Mouse (Mus musculus) lung, embryonic 15.5 days (tissue): ENCODE measurements around the gene Palm2. TPM values are rescaled to one million over a fixed set of nuclear protein-coding genes. Genes with fewer than 3 reads are reported as not detected.

Experiments
- ATAC-seq: fragments of 200-750 bp; cut with Nextera tagmentation; 2 replicates; pipeline ENCODE4 v1.8.0; 2017; ENCODE audit warnings: moderate number of reproducible peaks, borderline replicate concordance; ENCODE audit not compliant: low FRiP score, low TSS enrichment; ENCODE audit errors: extremely low read depth
- H3K27ac ChIP-seq: fragments of 300-500 bp; sonication (generic); 2 replicates; pipeline ENCODE4 v1.5.1; 2015; ENCODE audit warnings: moderate library complexity, mild to moderate bottlenecking, inconsistent platforms
- H3K27me3 ChIP-seq: fragments of 300-500 bp; sonication (generic); 2 replicates; pipeline ENCODE4 v1.6.1; 2015; ENCODE audit warnings: inconsistent platforms
- H3K36me3 ChIP-seq: fragments of 300-500 bp; sonication (generic); 2 replicates; pipeline ENCODE4 v1.6.1; 2015; ENCODE audit warnings: inconsistent platforms
- H3K4me1 ChIP-seq: fragments of 300-500 bp; sonication (generic); 2 replicates; pipeline ENCODE4 v1.6.1; 2015; ENCODE audit warnings: inconsistent platforms
- H3K4me2 ChIP-seq: fragments of 300-500 bp; sonication (generic); 2 replicates; pipeline ENCODE4 v1.6.1; 2015; ENCODE audit warnings: inconsistent platforms, mild to moderate bottlenecking, moderate library complexity
- H3K4me3 ChIP-seq: fragments of 300-500 bp; sonication (generic); 2 replicates; pipeline ENCODE4 v1.5.1; 2015; ENCODE audit warnings: mild to moderate bottlenecking, inconsistent platforms
- H3K9ac ChIP-seq: fragments of 300-500 bp; sonication (generic); 2 replicates; pipeline ENCODE4 v1.6.1; 2015; ENCODE audit warnings: inconsistent platforms
- H3K9me3 ChIP-seq: fragments of 300-500 bp; sonication (generic); 2 replicates; pipeline ENCODE4 v1.6.1; 2016; ENCODE audit warnings: inconsistent platforms
- WGBS: fragments of 180-500 bp; shearing (Covaris S2); methylation state at CpG from one replicate; pipeline ENCODE4 v1.1.7; 2015; 5-methylcytosine and 5-hydroxymethylcytosine counted together
- polyA plus RNA-seq: library from polyadenylated mRNA; unstranded; fragments of >200 nt; fragmentation: Nextera tagmentation; extraction: Ambion mirVana; gene quantifications from 2 replicates; pipeline ENCODE4 v1.2.1, GENCODE M21; 2015

The Palm2 gene
- polyA plus RNA-seq, 1 experiment from 2014 or later = 8.0 TPM

- Histone ChIP-seq H3K4me2 (no peak overlapping the region), H3K27ac (no peak overlapping the region), H3K4me3 (no peak overlapping the region), H3K9me3 (no peaks in the 10 kb centered on the region), H3K4me1 (peaks cover 18% of the 10 kb centered on the region), H3K27me3 (no peaks in the 10 kb centered on the region), H3K9ac (no peak overlapping the region), H3K36me3 (no peaks in the 10 kb centered on the region)
- ATAC-seq = no peak
- 75% methylated on average over 2 of the region's 2 CpGs for WGBS
Measured at GRCm38 (mm10) chr4:57557102-57557501, 123.1 kb downstream of the Palm2 start.

GRCm38 (mm10) chr4:57559438-57559837 lies 125.4 kb downstream of the Palm2 start:
- H3K9me3 ChIP-seq = no peaks in the 10 kb centered on the region
- ATAC-seq = no peak
- H3K27me3 ChIP-seq = no peaks in the 10 kb centered on the region
- H3K4me2 ChIP-seq = no peak overlapping the region
- H3K4me3 ChIP-seq = no peak overlapping the region
- H3K4me1 ChIP-seq = peaks cover 18% of the 10 kb centered on the region
- no peaks in the 10 kb centered on the region for H3K36me3 ChIP-seq
- H3K27ac ChIP-seq = peak overlapping the region; percentile 90
- no peak overlapping the region for H3K9ac ChIP-seq
- whole genome bisulfite sequencing = 71% methylated on average over 1 of the region's 1 CpGs

GRCm38 (mm10) chr4:57560010-57560409 lies 126.0 kb downstream of the Palm2 start:
- H3K27ac ChIP-seq = peak overlapping the region; percentile 90
- H3K4me1 ChIP-seq = peaks cover 18% of the 10 kb centered on the region
- H3K9me3 ChIP-seq = no peaks in the 10 kb centered on the region
- H3K27me3 ChIP-seq = no peaks in the 10 kb centered on the region
- ATAC-seq = peak; percentile 72; the same call in 1 of the 2 replicates
- no peak overlapping the region for H3K4me3 ChIP-seq
- no peaks in the 10 kb centered on the region for H3K36me3 ChIP-seq
- no peak overlapping the region for H3K4me2 ChIP-seq
- WGBS = 26% methylated on average over 3 of the region's 3 CpGs
- H3K9ac ChIP-seq = no peak overlapping the region

- no peaks in the 10 kb centered on the region for H3K36me3 ChIP-seq
- H3K9me3 ChIP-seq = no peaks in the 10 kb centered on the region
- ATAC-seq = peak; percentile 31; the same call in 1 of the 2 replicates
- H3K4me3 ChIP-seq = no peak overlapping the region
- H3K4me2 ChIP-seq = no peak overlapping the region
- peak overlapping the region; percentile 90 for H3K27ac ChIP-seq
- H3K27me3 ChIP-seq = no peaks in the 10 kb centered on the region
- WGBS = 45% methylated on average over 6 of the region's 6 CpGs
- H3K4me1 ChIP-seq = peaks cover 18% of the 10 kb centered on the region
- no peak overlapping the region for H3K9ac ChIP-seq
Measured at GRCm38 (mm10) chr4:57561055-57561454, 127.0 kb downstream of the Palm2 start.

- 82% methylated on average over 1 of the region's 1 CpGs for WGBS
- no peak for ATAC-seq
- Histone ChIP-seq H3K4me3 (no peak overlapping the region), H3K36me3 (no peaks in the 10 kb centered on the region), H3K27ac (no peak overlapping the region), H3K9me3 (no peaks in the 10 kb centered on the region), H3K4me2 (no peak overlapping the region), H3K9ac (no peak overlapping the region), H3K4me1 (peaks cover 40% of the 10 kb centered on the region), H3K27me3 (no peaks in the 10 kb centered on the region)
Measured at GRCm38 (mm10) chr4:57565283-57565682, 131.2 kb downstream of the Palm2 start.

- H3K27ac ChIP-seq = no peak overlapping the region
- no peak for ATAC-seq
- whole genome bisulfite sequencing = 64% methylated on average over 2 of the region's 2 CpGs
Measured at GRCm38 (mm10) chr4:57565811-57566210, 131.8 kb downstream of the Palm2 start.

GRCm38 (mm10) chr4:57567666-57568206 lies 133.7 kb downstream of the Palm2 start, which contains the start of gene Pakap:
Gene Pakap, plus strand, starts transcription at chr4:57568179.
- 1% methylated on average over 32 of the region's 51 CpGs for WGBS
- H3K4me1 ChIP-seq = peaks cover 39% of the 10 kb centered on the region

More at GRCm38 (mm10) chr4:57565811-57566210, 131.8 kb downstream of the Palm2 start:
- Histone ChIP-seq H3K36me3 (no peaks in the 10 kb centered on the region), H3K27me3 (no peaks in the 10 kb centered on the region), H3K9me3 (no peaks in the 10 kb centered on the region), H3K4me2 (no peak overlapping the region), H3K9ac (no peak overlapping the region), H3K4me1 (peaks cover 40% of the 10 kb centered on the region), H3K4me3 (no peak overlapping the region)

GRCm38 (mm10) chr4:57568268-57569068 lies 134.4 kb downstream of the Palm2 start:
- WGBS = 27% methylated on average over 18 of the region's 19 CpGs
- Histone ChIP-seq H3K4me2 (peak overlapping the region; percentile 80), H3K36me3 (no peaks in the 10 kb centered on the region), H3K27me3 (no peaks in the 10 kb centered on the region), H3K9ac (peak overlapping the region; percentile 70), H3K4me1 (peaks cover 39% of the 10 kb centered on the region), H3K9me3 (no peaks in the 10 kb centered on the region), H3K4me3 (peak overlapping the region; percentile 57), H3K27ac (peak overlapping the region; percentile 91)
- peak; percentile 29; the same call in 1 of the 2 replicates for ATAC-seq

More at GRCm38 (mm10) chr4:57567666-57568206, 133.7 kb downstream of the Palm2 start, which contains the start of gene Pakap:
- H3K36me3 ChIP-seq = no peaks in the 10 kb centered on the region
- peak within 1 kb of the TSS; percentile 70 for H3K9ac ChIP-seq
- H3K4me2 ChIP-seq = peak within 1 kb of the TSS; percentile 80
- peak within 1 kb of the TSS; percentile 57 for H3K4me3 ChIP-seq
- ATAC-seq = peak; percentile 85
- peak within 1 kb of the TSS; percentile 91 for H3K27ac ChIP-seq
- H3K27me3 ChIP-seq = no peaks in the 10 kb centered on the region
- no peaks in the 10 kb centered on the region for H3K9me3 ChIP-seq

- Histone ChIP-seq H3K27me3 (no peaks in the 10 kb centered on the region), H3K36me3 (no peaks in the 10 kb centered on the region), H3K4me3 (peak overlapping the region; percentile 57), H3K4me1 (peaks cover 41% of the 10 kb centered on the region), H3K4me2 (peak overlapping the region; percentile 80), H3K27ac (peak overlapping the region; percentile 91), H3K9ac (peak overlapping the region; percentile 70), H3K9me3 (no peaks in the 10 kb centered on the region)
- no peak for ATAC-seq
- WGBS = 40% methylated on average over 4 of the region's 4 CpGs
Measured at GRCm38 (mm10) chr4:57569069-57569355, 135.0 kb downstream of the Palm2 start.

- H3K4me2 ChIP-seq = peak overlapping the region; percentile 80
- H3K9ac ChIP-seq = peak overlapping the region; percentile 70; the same call in 1 of the 2 replicates
- peak overlapping the region; percentile 57 for H3K4me3 ChIP-seq
- ATAC-seq = no peak
- no peaks in the 10 kb centered on the region for H3K9me3 ChIP-seq
- no peaks in the 10 kb centered on the region for H3K27me3 ChIP-seq
- H3K4me1 ChIP-seq = peaks cover 48% of the 10 kb centered on the region
- no peaks in the 10 kb centered on the region for H3K36me3 ChIP-seq
- 23% methylated on average over 6 of the region's 6 CpGs for WGBS
- peak overlapping the region; percentile 91 for H3K27ac ChIP-seq
Measured at GRCm38 (mm10) chr4:57569711-57570110, 135.7 kb downstream of the Palm2 start.

GRCm38 (mm10) chr4:57570229-57570628 lies 136.2 kb downstream of the Palm2 start:
- WGBS = 51% methylated on average over 3 of the region's 3 CpGs
- ATAC-seq = no peak
- Histone ChIP-seq H3K9me3 (no peaks in the 10 kb centered on the region), H3K4me3 (peak overlapping the region; percentile 57; the same call in 1 of the 2 replicates), H3K4me2 (peak overlapping the region; percentile 80), H3K9ac (no peak overlapping the region), H3K4me1 (peaks cover 53% of the 10 kb centered on the region), H3K27me3 (no peaks in the 10 kb centered on the region), H3K36me3 (no peaks in the 10 kb centered on the region), H3K27ac (no peak overlapping the region)

GRCm38 (mm10) chr4:57574181-57574580 lies 140.1 kb downstream of the Palm2 start:
- H3K4me1 ChIP-seq = peaks cover 46% of the 10 kb centered on the region
- no peak overlapping the region for H3K9ac ChIP-seq
- no peaks in the 10 kb centered on the region for H3K36me3 ChIP-seq
- ATAC-seq = no peak
- H3K27me3 ChIP-seq = no peaks in the 10 kb centered on the region
- no peak overlapping the region for H3K4me3 ChIP-seq
- WGBS = 77% methylated on average over 3 of the region's 3 CpGs
- H3K4me2 ChIP-seq = no peak overlapping the region
- H3K9me3 ChIP-seq = no peaks in the 10 kb centered on the region
- H3K27ac ChIP-seq = peak overlapping the region; percentile 62; the same call in 1 of the 2 replicates
